Mouse (Mus musculus): ENCODE measurements at regions not wholly inside any gene's neighbourhood (a gene's known extent, or its start where the extent isn't known, plus 50 kb on each side); places are given as distances from the start of the nearest gene placed in this dataset.

- intact Hi-C loops (cut with DNase I) = no loop called here
- DNase-seq (ENCODE audit: extremely low spot score in 1 of 2, low spot score in 2 of 2) = no peak
These were observed 60.8 kb downstream of the Rpusd4 start for GRCm38 (mm10) chr9:35328503-35328902.

GRCm38 (mm10) chr9:35330386-35330785 is 62.7 kb downstream of the Rpusd4 start:
- DNase-seq (ENCODE audit: extremely low spot score in 1 of 2, low spot score in 2 of 2) = no peak
- intact Hi-C loops (cut with DNase I) = no loop called here

GRCm38 (mm10) chr9:35331241-35331680 is 63.6 kb downstream of the Rpusd4 start:
- intact Hi-C loops (cut with DNase I) = no loop called here
- peak in 1 of 2 experiments; percentile 63 for DNase-seq (ENCODE audit: extremely low spot score in 1 of 2, low spot score in 2 of 2)

- intact Hi-C loops (cut with DNase I) = no loop called here
- DNase-seq (ENCODE audit: extremely low spot score in 1 of 2, low spot score in 2 of 2) = no peak
These were observed 65.3 kb downstream of the Rpusd4 start for GRCm38 (mm10) chr9:35332688-35333630.

GRCm38 (mm10) chr9:35333631-35334005 is 66.0 kb downstream of the Rpusd4 start:
- intact Hi-C loops (cut with DNase I) = no loop called here
- no peak for DNase-seq (ENCODE audit: extremely low spot score in 1 of 2, low spot score in 2 of 2)

- DNase-seq (ENCODE audit: extremely low spot score in 1 of 2, low spot score in 2 of 2) = no peak
- intact Hi-C loops (cut with DNase I) = no loop called here
These were observed 66.9 kb downstream of the Rpusd4 start for GRCm38 (mm10) chr9:35334536-35334935.

- intact Hi-C loops (cut with DNase I) = no loop called here
- DNase-seq (ENCODE audit: extremely low spot score in 1 of 2, low spot score in 2 of 2) = no peak
These were observed 67.5 kb downstream of the Rpusd4 start for GRCm38 (mm10) chr9:35335181-35335580.

- intact Hi-C loops (cut with DNase I) = no loop called here
- no peak for DNase-seq (ENCODE audit: extremely low spot score in 1 of 2, low spot score in 2 of 2)
These were observed 68.4 kb downstream of the Rpusd4 start for GRCm38 (mm10) chr9:35335888-35336700.

- intact Hi-C loops (cut with DNase I) = no loop called here
- DNase-seq (ENCODE audit: extremely low spot score in 1 of 2, low spot score in 2 of 2) = no peak
These were observed 69.0 kb downstream of the Rpusd4 start for GRCm38 (mm10) chr9:35336701-35337055.

GRCm38 (mm10) chr9:35338858-35339257 is 71.2 kb downstream of the Rpusd4 start:
- no peak for DNase-seq (ENCODE audit: extremely low spot score in 1 of 2, low spot score in 2 of 2)

GRCm38 (mm10) chr9:35339492-35340262 is 72.0 kb downstream of the Rpusd4 start:
- intact Hi-C loops (cut with DNase I) = no loop called here
- DNase-seq (ENCODE audit: extremely low spot score in 1 of 2, low spot score in 2 of 2) = no peak

More at GRCm38 (mm10) chr9:35338858-35339257, 71.2 kb downstream of the Rpusd4 start:
- intact Hi-C loops (cut with DNase I) = no loop called here

GRCm38 (mm10) chr9:35340263-35340573 is 72.6 kb downstream of the Rpusd4 start:
- DNase-seq (ENCODE audit: extremely low spot score in 1 of 2, low spot score in 2 of 2) = no peak
- intact Hi-C loops (cut with DNase I) = no loop called here

- intact Hi-C loops (cut with DNase I) = no loop called here
- DNase-seq (ENCODE audit: extremely low spot score in 1 of 2, low spot score in 2 of 2) = no peak
These were observed 73.1 kb downstream of the Rpusd4 start for GRCm38 (mm10) chr9:35340811-35341210.

- intact Hi-C loops (cut with DNase I) = no loop called here
- no peak for DNase-seq (ENCODE audit: extremely low spot score in 1 of 2, low spot score in 2 of 2)
These were observed 73.7 kb downstream of the Rpusd4 start for GRCm38 (mm10) chr9:35341386-35341785.

- no peak for DNase-seq (ENCODE audit: extremely low spot score in 1 of 2, low spot score in 2 of 2)
- intact Hi-C loops (cut with DNase I) = no loop called here
These were observed 74.8 kb downstream of the Rpusd4 start for GRCm38 (mm10) chr9:35342436-35342835.

GRCm38 (mm10) chr9:35343336-35343735 is 75.7 kb downstream of the Rpusd4 start:
- no peak for DNase-seq (ENCODE audit: extremely low spot score in 1 of 2, low spot score in 2 of 2)
- intact Hi-C loops (cut with DNase I) = no loop called here

- intact Hi-C loops (cut with DNase I) = no loop called here
- no peak for DNase-seq (ENCODE audit: extremely low spot score in 1 of 2, low spot score in 2 of 2)
These were observed 76.6 kb upstream of the Cdon start for GRCm38 (mm10) chr9:35344374-35344773.

GRCm38 (mm10) chr9:35346378-35346777 is 74.5 kb upstream of the Cdon start:
- no peak for DNase-seq (ENCODE audit: extremely low spot score in 1 of 2, low spot score in 2 of 2)
- intact Hi-C loops (cut with DNase I) = no loop called here

- intact Hi-C loops (cut with DNase I) = no loop called here
- DNase-seq (ENCODE audit: extremely low spot score in 1 of 2, low spot score in 2 of 2) = no peak
These were observed 70.8 kb upstream of the Cdon start for GRCm38 (mm10) chr9:35350046-35350552.
